Mouse (Mus musculus): ENCODE measurements around the gene Tfec. TPM values are rescaled to one million over a fixed set of nuclear protein-coding genes. Genes with fewer than 3 reads are reported as not detected.
A peak's percentile ranks its signal among the peaks of the same experiment; 100 is the strongest.

The Tfec gene
- 1 to 10 TPM in 1 of 2 experiments, under 1 TPM in 1; 0.81 to 1.0 TPM for total RNA-seq (2021)
- long read RNA-seq, experiment 1 = 0 reads
- long read RNA-seq, experiment 2, partial matches to known transcripts = 0 of 1 reads
- long read RNA-seq, experiment 2, other reads (novel, unspliced or antisense) = 1 of 1 reads

DNA sequence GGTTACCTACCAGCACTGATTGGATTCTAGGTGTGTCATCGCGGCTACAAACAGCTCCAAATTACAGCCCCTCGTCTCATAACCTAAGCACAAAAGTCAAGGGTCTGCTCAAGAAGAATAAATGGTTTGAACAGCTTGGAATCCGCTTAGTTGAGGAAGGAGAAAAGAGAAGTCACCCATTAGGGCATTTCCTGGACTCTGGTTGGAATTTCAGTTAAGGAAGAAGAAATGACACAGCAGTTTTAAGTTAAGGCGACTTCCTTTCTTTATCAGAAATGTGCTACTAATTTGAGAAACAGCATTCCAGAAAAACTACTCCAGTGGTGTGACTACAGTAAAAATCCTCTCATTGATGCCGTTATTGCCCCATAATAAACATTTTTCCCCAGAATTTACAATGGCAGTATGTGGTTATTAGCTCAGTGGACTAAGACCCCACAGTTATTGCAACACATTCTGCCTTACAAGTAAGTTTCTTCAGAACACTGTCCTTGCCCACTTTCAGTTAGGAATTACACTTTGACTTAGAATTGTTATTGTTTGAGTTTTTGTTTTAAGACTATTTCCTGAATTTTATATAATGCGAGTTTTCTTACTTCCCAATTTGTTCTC lies at the start of gene Tfec:
Gene Tfec (minus strand): TSS at position 191 of the 612 bp plus-strand sequence.
- DNase-seq = no peak

DNA sequence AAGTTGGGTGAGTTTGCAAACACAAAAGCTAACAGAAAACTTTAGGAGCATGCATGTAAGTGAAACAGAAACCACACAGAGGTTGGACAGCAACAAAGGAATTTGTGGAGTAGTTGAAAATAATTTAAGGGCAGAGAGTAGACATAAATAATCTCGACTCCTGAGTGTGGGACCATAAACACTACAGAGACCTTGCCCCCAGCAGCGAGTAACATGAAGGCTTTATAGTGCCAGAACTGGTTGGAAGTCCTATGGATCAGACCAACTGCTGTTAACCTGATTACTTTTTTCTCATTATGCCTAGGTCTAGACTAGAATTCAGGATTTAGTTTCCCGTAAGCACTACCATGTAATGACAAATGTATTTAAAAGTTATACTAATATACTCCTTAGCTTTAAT lies 49.6 kb upstream of the Tfec start:
- DNase-seq = no peak

GRCm38 (mm10) chr6:16943513-16943912 lies 45.3 kb upstream of the Tfec start:
- DNase-seq = no peak

GRCm38 (mm10) chr6:16942433-16942832 lies 44.2 kb upstream of the Tfec start:
- no peak for DNase-seq

- DNase-seq = no peak
These were observed 32.8 kb upstream of the Tfec start for GRCm38 (mm10) chr6:16931059-16931458.

GRCm38 (mm10) chr6:16920111-16920656 lies 21.9 kb upstream of the Tfec start:
- no peak for DNase-seq

GRCm38 (mm10) chr6:16891819-16892218 lies 6.4 kb downstream of the Tfec start:
- DNase-seq = no peak

DNA sequence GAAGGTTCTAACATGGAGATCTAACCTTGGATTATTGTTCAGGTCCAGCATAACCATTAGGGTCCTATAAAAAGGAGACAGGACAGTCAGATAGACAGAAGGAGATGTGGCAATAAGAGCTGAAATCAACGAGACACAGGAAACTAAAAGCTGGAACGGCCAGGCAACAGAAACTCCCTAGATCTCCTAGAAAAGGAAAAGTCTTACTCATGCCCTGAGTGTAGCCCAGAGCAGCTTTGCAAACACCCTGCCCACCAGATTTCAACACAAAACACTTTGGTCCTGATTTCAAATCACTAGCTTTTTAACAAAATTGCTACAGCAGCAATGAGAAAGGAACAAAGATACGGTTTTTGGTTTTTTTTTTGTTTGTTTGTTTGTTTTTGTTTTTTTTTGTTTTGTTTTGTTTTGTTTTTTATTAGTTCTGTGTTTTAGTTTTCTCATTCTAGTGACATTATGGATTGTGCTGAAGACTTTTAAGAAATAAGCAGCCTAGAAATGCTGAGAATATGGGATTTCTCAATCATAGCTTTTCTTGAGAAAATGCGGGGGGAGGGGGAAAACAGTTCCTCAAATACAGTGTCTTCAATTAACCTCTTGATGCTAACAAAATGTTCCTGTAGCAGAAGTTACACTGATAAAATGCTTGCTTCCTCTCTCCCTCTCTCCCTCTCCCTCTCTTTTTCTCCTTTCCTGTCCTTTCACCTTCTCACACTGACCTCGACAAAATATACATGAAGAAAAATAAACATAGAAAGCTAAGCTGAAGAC lies 14.5 kb downstream of the Tfec start:
- no peak for DNase-seq

- DNase-seq = no peak
These were observed 24.2 kb downstream of the Tfec start for GRCm38 (mm10) chr6:16874021-16874542.

GRCm38 (mm10) chr6:16870067-16870466 lies 28.2 kb downstream of the Tfec start:
- no peak for DNase-seq

GRCm38 (mm10) chr6:16868314-16868713 lies 29.9 kb downstream of the Tfec start:
- DNase-seq = no peak

DNA sequence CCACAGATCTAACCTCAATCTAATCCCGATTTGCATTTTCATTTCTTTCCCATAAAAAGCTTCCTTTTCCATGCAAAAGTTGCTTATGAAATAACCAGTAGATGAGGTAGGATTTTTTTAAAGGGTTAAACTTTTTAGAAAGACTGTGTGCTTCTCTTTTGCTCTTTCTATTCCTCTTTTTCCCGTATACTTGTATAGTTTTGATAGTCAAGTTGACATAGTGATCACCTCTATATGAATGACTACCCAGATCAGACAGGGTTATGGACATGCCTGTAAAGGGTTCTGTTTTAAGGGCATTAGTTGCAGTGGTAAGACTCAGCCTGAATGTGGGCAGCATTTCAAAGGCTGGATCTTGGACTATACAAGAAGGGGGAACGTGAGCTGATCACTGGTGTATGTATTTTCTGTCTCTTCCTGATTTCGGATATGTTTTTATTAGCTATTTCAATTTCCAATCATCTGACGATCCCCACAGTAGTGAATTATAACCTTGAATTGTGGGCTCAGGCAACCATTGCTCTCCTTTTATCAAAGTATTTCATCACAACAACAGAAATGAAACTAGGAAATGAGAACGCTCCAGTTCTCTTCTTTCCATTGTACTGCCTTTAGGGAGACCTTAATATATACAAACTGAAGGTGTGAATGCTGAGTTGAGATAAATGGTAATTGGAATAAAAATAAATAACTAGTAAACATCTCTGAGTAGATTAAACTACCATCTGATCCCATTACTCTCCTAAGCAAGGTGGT lies 35.3 kb downstream of the Tfec start:
- DNase-seq = no peak

GRCm38 (mm10) chr6:16862050-16862449 lies 36.2 kb downstream of the Tfec start:
- no peak for DNase-seq

- no peak for DNase-seq
These were observed 42.2 kb downstream of the Tfec start for GRCm38 (mm10) chr6:16855879-16856545.

DNA sequence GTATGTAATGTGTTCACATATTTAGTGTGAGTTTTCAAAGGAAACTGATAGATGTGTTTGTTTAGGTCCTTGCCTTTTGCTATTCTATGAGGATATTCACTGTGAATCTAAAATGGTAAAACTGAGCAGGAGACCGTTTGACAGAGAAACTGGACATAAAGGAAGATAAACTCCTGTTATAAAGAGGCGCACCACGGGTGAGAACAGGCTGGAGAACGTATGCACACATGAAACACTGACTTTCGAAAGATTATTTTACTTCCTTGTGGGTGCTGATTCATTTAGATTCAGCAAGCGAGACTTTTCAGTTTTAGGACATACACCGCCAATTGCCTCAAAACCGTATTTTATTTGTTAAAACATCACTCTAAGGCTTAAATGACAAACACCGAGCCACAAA lies 43.3 kb downstream of the Tfec start:
- DNase-seq = no peak

DNA sequence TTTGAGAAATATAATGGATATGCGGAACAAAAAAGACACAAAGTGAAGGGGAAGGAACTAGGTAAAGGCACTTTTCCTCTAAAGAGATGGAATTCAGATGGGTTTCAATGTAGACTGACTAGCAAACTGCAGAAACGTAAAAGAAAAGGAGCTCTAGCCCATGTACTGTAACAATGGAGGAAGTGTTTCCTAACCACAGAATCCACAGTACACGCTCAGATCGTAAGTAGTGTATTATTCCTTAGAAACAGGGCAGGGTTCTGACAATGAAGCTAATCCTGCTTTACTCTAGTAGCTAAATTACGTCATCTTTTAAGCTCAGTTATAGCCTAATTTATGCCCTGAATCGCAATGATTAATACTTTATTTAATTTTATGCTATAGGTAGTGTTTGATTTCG lies 51.7 kb downstream of the Tfec start:
- DNase-seq = no peak

DNA sequence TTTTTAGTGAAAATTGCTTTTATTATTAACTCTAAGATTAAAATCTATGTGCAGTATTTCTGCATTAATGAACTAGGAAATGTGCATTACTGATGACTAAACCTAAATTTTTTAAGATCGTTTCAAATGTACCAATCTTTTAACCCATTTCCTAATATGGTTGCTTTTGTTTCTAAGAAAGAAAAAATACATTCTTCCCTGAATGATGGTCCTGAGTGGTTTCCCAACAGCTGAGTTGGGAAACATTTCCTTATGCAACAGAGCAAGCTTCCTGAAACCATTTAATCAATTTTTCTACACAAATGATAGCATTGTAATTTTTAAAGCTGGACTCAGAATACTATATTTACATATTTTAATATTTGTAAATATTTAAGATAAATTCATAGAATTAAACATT lies 62.6 kb downstream of the Tfec start:
- DNase-seq = no peak

DNA sequence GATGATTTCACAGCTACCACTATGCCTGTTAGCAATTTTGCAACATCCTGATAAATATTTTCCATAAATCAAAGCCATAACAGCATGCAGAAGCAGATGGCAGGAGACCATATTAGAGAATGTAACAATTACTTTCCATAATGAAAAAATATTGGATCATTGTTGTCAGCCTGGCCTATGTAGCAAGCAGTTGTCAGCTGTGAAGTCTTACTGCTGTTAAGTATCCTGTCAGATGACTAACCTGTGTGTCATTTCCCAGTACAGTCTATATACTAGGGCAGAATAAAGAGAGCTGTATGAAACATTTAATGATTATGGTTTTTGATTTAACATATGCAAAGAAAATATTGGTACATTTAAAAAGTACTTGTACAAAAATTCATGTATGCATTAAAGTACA lies 69.9 kb downstream of the Tfec start:
- DNase-seq = no peak

DNA sequence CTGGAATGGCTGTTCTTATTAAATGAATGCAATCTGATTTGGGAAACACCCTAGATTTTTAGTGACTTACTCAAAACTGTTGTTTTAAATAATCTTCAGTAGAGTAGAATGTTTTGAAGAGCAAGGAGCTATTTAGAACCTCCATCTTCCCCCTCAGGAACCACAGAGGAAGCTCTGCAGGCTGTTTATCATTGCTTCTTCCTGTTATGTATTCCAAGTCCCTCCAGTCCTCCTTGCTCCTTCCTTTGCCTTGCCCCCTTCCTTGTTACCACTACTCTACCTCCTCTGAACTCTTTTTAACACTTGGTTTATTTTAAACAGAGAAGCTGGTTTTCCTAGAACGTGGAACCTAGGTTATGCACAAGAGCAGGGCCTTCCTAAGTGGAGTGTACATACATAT lies 76.3 kb downstream of the Tfec start:
- DNase-seq = no peak

DNA sequence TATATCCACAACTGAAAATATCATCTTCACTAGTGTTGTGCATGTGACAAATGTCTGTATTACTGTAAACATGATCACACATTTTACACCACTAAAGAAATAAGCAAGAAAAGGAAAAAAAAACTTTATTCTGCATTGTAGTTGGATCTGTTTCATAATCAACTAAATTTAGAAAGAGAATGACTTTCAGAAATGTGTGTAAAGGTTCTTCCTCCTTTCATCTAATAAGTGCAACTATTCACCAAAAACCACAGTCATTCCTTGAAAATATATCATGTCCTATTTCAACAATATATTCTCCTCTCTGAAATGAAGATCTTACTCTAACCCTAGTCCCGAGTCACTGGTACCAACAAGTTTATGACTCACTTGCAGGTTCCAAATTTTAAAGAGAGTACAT lies 91.9 kb downstream of the Tfec start:
- DNase-seq = no peak

DNA sequence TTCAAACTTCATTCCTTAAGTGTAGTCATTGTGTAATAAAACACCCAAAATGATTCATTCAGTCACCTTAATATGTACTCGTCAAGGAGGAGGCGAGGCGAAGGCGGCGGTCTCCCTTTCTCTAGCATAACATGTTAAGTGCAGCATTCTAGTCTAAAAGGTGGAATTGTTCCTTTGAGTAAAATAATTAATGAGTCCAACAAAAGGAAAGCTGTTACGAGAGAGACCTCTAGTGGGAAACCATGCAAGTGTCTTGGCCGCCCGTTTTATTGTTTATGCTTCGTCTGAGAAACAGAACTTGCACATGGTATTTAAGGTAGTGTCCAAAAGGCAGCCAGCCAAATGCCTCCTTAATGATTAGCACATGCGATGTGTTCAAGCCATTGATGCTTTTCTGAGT lies 100.6 kb downstream of the Tfec start:
- DNase-seq = peak; percentile 25

DNA sequence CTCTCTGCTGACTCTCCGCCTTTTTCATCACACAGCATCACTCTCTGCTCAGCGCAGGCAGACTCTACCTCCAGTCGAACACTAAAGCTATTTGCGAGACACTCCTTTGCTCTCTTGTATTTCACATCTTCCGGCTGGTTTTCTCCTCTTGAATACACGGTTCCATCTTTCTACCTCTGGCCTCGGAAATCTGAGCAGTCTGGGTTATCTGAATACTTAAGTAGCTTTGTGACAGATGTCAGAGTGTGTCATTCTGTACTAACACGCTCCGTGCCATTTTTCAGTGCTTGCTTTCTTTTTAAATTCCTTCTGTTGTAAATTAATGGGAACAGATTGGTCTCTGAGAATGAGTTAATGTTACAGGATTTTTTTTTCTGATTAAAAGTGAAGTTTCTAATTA lies 101.3 kb downstream of the Tfec start:
- DNase-seq = no peak

All from adrenal gland, postnatal 10 days (tissue).